Mouse (Mus musculus) intestine, embryonic 15.5 days (tissue): ENCODE data around the gene Hmcn2. TPM values are rescaled to one million over a fixed set of nuclear protein-coding genes. Genes with fewer than 3 reads are reported as not detected.

Experiments used
- ATAC-seq: fragments of 200-750 bp; cut with Nextera tagmentation; 2 replicates; pipeline ENCODE4 v1.8.0; 2017; ENCODE audit warnings: moderate TSS enrichment, moderate library complexity
- H3K27ac ChIP-seq: fragments of 300-500 bp; sonication (generic); 2 replicates; pipeline ENCODE4 v1.5.1; 2015; ENCODE audit warnings: mild to moderate bottlenecking, inconsistent platforms
- H3K27me3 ChIP-seq: fragments of 300-500 bp; sonication (generic); replicated peaks from 2 replicates; pipeline ENCODE4 v1.6.1; 2015; ENCODE audit warnings: inconsistent platforms
- H3K36me3 ChIP-seq: fragments of 300-500 bp; sonication (generic); 2 replicates; pipeline ENCODE4 v1.6.1; 2015; ENCODE audit warnings: inconsistent platforms
- H3K4me1 ChIP-seq: fragments of 300-500 bp; sonication (generic); replicated peaks from 2 replicates; pipeline ENCODE4 v1.6.1; 2015; ENCODE audit warnings: inconsistent platforms
- H3K4me2 ChIP-seq: fragments of 300-500 bp; sonication (generic); replicated peaks from 2 replicates; pipeline ENCODE4 v1.6.1; 2015; ENCODE audit warnings: mild to moderate bottlenecking, inconsistent platforms
- H3K4me3 ChIP-seq: fragments of 300-500 bp; sonication (generic); replicated peaks from 2 replicates; pipeline ENCODE4 v1.5.1; 2015; ENCODE audit warnings: inconsistent platforms
- H3K9ac ChIP-seq: fragments of 300-500 bp; sonication (generic); 2 replicates; pipeline ENCODE4 v1.6.1; 2015; ENCODE audit warnings: inconsistent platforms
- H3K9me3 ChIP-seq: fragments of 300-500 bp; sonication (generic); 2 replicates; pipeline ENCODE4 v1.6.1; 2016; ENCODE audit warnings: inconsistent platforms
- WGBS: fragments of 180-500 bp; shearing (Covaris S2); methylation state at CpG from one replicate; pipeline ENCODE4 v1.1.7; 2015; 5-methylcytosine and 5-hydroxymethylcytosine counted together
- polyA plus RNA-seq: library from polyadenylated mRNA; unstranded; fragments of >200 nt; fragmentation: Nextera tagmentation; extraction: Ambion mirVana; gene quantifications from 2 replicates; pipeline ENCODE4 v1.2.1, GENCODE M21; 2015

The Hmcn2 gene
- polyA plus RNA-seq, 1 experiment from 2014 or later: 3.3 TPM

DNA sequence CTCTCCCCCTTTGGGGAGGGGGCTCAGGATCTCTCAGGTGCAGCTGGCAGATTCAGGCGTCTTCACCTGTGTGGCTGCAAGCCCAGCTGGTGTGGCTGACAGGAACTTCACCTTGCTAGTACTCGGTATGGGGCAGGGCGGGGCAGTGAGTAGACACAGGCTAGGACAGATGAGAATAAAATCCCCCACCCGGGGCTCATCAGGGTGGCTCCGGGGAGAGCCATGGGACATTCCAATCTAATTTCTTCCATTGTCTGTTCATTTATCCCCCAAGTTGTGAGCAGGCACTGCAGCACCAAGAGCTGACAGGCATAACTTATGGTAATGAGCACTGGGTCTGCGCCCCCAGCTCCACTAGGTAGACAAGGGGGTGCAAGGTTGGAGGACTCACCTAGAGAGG is 108.4 kb downstream of the Hmcn2 start:
- Histone ChIP-seq H3K4me2 (no peak overlapping the region), H3K4me3 (no peak overlapping the region), H3K36me3 (no peaks in the 10 kb centered on the region), H3K9me3 (no peaks in the 10 kb centered on the region), H3K27ac (no peak overlapping the region), H3K27me3 (no peaks in the 10 kb centered on the region), H3K4me1 (no peaks in the 10 kb centered on the region), H3K9ac (no peak overlapping the region)
- no peak for ATAC-seq
- WGBS: 52% methylated on average over 6 of the region's 6 CpGs

DNA sequence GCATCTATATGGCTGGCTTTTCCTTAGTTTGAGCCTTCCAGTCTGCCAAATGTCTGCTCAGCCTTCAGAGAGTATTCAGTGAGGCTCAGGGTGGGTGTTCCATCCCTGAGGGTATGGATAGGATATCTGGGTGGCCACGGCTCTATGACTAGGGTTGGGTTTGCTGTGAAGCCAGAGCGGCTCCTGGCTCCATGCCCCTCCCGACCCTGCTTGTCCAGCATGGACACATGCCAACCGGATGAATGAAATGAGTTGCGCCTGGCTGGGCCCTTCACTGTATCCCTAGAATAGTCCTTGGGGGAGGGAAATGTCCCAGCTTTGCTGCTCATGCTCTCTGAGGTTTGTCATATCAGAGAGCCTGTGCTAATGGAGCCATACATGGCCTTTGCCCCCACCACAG is 117.3 kb downstream of the Hmcn2 start:
- Histone ChIP-seq H3K4me2 (no peak overlapping the region), H3K4me3 (no peak overlapping the region), H3K27ac (no peak overlapping the region), H3K36me3 (no peaks in the 10 kb centered on the region), H3K27me3 (no peaks in the 10 kb centered on the region), H3K9ac (no peak overlapping the region), H3K4me1 (no peaks in the 10 kb centered on the region), H3K9me3 (no peaks in the 10 kb centered on the region)
- 78% methylated on average over 5 of the region's 5 CpGs for WGBS
- no peak for ATAC-seq

DNA sequence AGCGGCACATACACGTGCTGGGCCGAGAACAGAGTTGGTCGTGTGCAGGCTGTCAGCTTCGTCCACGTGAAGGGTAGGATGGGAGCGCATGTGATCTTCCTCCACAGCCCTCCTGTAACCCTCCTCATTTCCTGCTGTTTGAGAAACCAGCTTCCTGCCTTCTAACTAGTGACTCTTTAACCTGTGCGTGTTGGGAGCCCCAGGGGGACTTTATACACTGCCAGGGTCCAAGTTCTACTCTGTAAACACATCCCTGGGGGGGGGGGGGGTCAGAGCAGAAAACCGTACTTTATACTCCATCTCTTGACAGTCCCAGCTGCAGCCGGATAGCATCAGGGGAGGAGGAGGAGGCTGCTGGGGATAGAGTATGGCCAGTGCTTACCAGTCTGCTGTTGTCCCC is 120.5 kb downstream of the Hmcn2 start:
- H3K4me2 ChIP-seq: no peak overlapping the region
- no peak overlapping the region for H3K4me3 ChIP-seq
- H3K27ac ChIP-seq: no peak overlapping the region
- no peak for ATAC-seq
- no peaks in the 10 kb centered on the region for H3K9me3 ChIP-seq
- no peaks in the 10 kb centered on the region for H3K36me3 ChIP-seq
- no peaks in the 10 kb centered on the region for H3K27me3 ChIP-seq
- H3K9ac ChIP-seq: no peak overlapping the region
- 54% methylated on average over 10 of the region's 10 CpGs for WGBS
- no peaks in the 10 kb centered on the region for H3K4me1 ChIP-seq

DNA sequence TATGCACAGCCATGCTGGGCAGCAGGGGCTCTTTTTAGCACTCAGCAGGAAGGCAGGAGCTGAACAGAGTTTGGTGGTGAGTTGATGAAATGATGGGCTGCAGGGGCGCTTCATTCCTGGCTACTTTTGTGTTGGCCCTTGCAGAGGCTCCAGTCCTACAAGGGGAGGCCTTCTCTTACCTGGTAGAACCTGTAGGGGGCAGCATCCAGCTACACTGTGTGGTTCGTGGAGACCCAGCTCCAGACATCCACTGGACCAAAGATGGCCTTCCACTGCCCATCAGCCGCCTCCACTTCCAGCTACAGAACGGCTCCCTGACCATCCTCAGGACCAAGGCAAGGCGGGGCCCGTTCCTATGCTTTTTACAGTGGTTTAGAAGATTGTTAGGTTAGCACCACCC is 121.4 kb downstream of the Hmcn2 start:
- peak; percentile 56; the same call in 1 of the 2 replicates for ATAC-seq
- WGBS: 38% methylated on average over 6 of the region's 6 CpGs
- H3K4me3 ChIP-seq: no peak overlapping the region

DNA sequence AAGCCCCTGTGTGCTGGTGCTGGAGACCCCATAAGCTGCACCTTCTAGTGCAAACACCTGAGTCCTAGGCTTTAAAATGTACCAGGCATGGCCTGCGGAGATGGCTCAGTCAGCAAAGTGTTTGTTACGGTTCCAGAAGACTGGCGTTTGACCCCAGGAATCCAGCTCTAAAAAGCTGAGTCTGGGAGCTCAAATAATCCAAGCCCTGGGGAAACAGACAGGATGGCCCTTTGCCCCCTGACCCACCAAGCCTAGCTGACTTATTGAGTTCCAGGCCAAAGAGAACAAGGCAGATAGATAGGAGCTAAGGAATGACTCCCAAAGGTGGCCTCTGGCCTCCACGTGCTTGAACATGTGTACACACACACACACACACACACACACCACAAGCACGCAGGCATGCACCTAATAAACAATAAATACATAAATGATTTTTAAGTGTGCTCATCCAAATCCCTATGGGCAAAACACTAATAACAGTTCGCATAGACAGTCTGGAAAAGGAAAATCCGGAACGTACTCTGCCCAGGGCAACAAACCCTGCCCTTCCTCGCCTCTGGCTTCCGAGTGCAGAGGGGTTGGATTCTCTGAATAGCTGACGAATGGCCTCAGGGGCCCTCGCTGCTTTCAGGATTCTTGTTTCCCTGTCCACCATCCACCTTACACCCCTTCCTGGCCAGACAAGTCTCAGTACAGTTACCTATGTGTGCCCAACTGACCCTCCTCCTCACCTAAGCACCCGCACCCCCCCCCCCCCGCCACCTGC is 123.4 kb downstream of the Hmcn2 start:
- no peak overlapping the region for H3K4me2 ChIP-seq

More for the DNA sequence above, 121.4 kb downstream of the Hmcn2 start:
- Histone ChIP-seq H3K36me3 (no peaks in the 10 kb centered on the region), H3K9ac (no peak overlapping the region), H3K4me2 (no peak overlapping the region), H3K27me3 (no peaks in the 10 kb centered on the region), H3K9me3 (no peaks in the 10 kb centered on the region), H3K27ac (no peak overlapping the region), H3K4me1 (0 out of 2 replicates have a peak, but pooled peaks cover 2% of the 10 kb centered on the region)

DNA sequence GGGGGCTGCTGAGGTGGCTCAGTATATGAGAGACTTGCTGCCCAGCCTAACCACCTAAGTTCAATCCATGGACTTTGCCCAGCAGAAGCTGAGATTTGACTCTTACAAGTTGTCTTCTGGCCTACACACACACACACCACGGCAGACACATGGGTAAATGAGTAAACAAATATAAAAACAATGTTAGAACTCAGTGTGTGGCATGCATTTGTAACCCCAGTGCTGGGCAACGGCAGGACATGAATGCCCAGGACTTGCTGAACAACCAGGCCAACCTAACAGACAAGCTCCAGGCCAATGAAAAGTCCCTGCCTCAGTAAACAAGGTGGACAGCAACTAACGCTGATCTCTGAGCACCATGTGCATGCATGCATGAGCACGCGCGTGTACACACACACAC is 125.4 kb downstream of the Hmcn2 start:
- Histone ChIP-seq H3K4me1 (0 out of 2 replicates have a peak, but pooled peaks cover 5% of the 10 kb centered on the region), H3K27ac (no peak overlapping the region), H3K4me2 (no peak overlapping the region), H3K27me3 (no peaks in the 10 kb centered on the region), H3K36me3 (no peaks in the 10 kb centered on the region), H3K9me3 (no peaks in the 10 kb centered on the region), H3K4me3 (no peak overlapping the region), H3K9ac (no peak overlapping the region)
- WGBS: 73% methylated on average over 6 of the region's 6 CpGs
- ATAC-seq: no peak

More for the DNA sequence above, 123.4 kb downstream of the Hmcn2 start:
- no peak for ATAC-seq
- 0 out of 2 replicates have a peak, but pooled peaks cover 5% of the 10 kb centered on the region for H3K4me1 ChIP-seq
- H3K27me3 ChIP-seq: no peaks in the 10 kb centered on the region
- no peak overlapping the region for H3K4me3 ChIP-seq
- H3K27ac ChIP-seq: no peak overlapping the region
- WGBS: 64% methylated on average over 14 of the region's 14 CpGs
- no peak overlapping the region for H3K9ac ChIP-seq
- no peaks in the 10 kb centered on the region for H3K36me3 ChIP-seq
- no peaks in the 10 kb centered on the region for H3K9me3 ChIP-seq

DNA sequence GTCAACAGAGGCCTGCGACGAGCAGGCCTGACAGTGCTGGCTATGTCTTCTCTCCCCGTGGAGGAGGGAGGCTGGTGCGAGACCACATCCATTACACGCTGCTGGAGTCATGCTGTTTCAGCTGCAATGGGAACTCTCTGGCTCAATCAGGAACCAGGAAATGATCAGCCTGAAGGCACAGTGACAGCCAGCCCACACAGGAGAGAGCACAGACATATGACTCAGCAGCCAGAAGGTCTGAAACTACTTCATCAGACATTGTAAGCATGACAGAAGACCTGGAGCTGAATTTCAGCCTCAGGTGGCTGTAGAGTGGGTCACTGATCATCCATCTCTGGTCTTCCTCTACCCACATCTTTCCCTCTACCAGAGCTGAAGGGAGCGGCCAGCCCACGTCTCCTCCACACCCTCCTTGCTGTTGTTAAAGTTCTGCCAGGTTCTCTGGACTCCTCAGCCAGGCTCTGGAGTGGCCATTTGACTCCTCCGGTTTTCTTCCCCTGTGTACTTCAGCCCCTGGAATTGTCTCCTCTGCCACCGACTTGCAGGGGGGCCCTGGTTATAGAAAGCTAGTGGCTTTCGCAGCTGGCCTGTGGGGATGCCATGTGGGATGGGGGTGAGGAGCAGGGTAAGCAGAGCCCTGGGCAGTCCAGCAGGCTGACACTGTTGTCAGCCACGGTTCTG is 128.4 kb downstream of the Hmcn2 start:
- peak; percentile 81 for ATAC-seq
- H3K4me1 ChIP-seq: 0 out of 2 replicates have a peak, but pooled peaks cover 5% of the 10 kb centered on the region
- WGBS: 64% methylated on average over 11 of the region's 11 CpGs
- H3K4me2 ChIP-seq: no peak overlapping the region
- no peaks in the 10 kb centered on the region for H3K9me3 ChIP-seq
- no peaks in the 10 kb centered on the region for H3K36me3 ChIP-seq
- no peak overlapping the region for H3K4me3 ChIP-seq
- H3K27ac ChIP-seq: 0 out of 2 replicates have a peak overlapping the region, but pooled peaks have one; percentile 9
- H3K9ac ChIP-seq: no peak overlapping the region
- no peaks in the 10 kb centered on the region for H3K27me3 ChIP-seq

DNA sequence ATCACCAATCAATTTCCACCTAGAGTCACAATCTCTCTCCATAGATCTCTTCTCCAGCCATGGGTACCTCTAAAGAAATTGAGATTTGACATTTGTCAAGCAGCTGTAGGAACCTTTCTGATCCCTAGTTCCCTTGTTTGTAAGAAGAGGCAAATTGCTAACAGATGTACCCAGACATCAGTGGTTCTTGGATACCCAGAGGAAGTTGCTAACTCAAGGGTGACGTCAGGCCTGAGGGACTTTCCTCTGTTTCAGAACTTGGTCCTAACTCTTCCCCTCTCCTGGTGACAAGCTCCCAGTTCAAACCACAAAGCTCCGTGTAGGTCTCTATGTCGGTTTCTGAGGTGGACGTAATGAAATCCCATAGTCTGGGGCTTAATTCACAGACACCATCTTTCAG is 131.8 kb downstream of the Hmcn2 start:
- no peak for ATAC-seq
- Histone ChIP-seq H3K4me1 (peaks cover 13% of the 10 kb centered on the region; the same call in 1 of the 2 replicates), H3K4me3 (no peak overlapping the region), H3K9ac (no peak overlapping the region), H3K27ac (no peak overlapping the region), H3K9me3 (no peaks in the 10 kb centered on the region), H3K27me3 (no peaks in the 10 kb centered on the region), H3K4me2 (no peak overlapping the region), H3K36me3 (no peaks in the 10 kb centered on the region)
- 75% methylated on average over 4 of the region's 4 CpGs for WGBS

DNA sequence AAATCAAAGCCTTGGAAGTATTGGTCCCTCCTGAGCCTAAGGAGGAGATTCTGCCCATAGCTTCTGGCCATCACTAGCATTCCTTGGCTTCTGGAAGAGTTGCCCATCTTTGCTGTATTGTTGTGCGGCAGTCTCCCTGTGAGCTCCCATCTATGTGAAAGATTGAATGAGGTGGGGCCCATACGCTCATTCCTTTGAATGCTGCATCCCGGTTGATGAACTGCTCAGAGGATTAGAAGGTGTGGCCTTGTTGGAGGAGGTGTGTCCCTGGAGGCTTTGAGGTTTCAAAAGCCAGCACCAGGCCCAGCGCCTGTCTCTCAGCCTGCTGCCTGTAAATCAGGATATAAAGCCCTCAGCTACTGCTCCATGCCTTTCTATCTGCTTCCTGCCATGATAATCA is 132.2 kb downstream of the Hmcn2 start:
- Histone ChIP-seq H3K27me3 (no peaks in the 10 kb centered on the region), H3K4me2 (no peak overlapping the region), H3K9ac (no peak overlapping the region), H3K27ac (no peak overlapping the region), H3K4me3 (no peak overlapping the region), H3K36me3 (no peaks in the 10 kb centered on the region), H3K9me3 (no peaks in the 10 kb centered on the region), H3K4me1 (peaks cover 13% of the 10 kb centered on the region)
- WGBS: 57% methylated on average over 4 of the region's 4 CpGs
- no peak for ATAC-seq

DNA sequence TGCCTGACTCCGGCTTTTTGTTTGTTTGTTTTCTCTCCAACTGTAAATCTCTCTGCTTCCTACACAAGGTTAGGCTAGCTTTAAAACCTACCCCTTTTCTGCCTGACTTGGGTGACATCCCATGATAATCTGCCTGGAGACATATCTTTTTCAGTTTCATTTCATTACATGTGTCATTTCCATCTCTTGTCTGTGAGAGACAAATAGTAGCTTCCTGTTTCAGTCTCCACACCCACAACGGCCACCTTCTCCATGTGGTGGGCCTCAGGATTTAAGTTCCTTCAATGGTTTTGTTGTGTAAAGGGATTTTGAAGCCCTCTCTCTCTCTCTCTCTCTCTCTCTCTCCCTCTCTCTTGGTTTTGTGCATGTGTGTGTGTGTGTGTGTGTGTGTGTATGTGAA is 133.3 kb downstream of the Hmcn2 start:
- H3K27me3 ChIP-seq: no peaks in the 10 kb centered on the region
- H3K36me3 ChIP-seq: no peaks in the 10 kb centered on the region
- H3K4me1 ChIP-seq: peaks cover 18% of the 10 kb centered on the region
- no peak overlapping the region for H3K27ac ChIP-seq
- ATAC-seq: no peak
- 74% methylated on average over 2 of the region's 2 CpGs for WGBS
- H3K9ac ChIP-seq: no peak overlapping the region
- H3K9me3 ChIP-seq: no peaks in the 10 kb centered on the region
- H3K4me2 ChIP-seq: no peak overlapping the region
- H3K4me3 ChIP-seq: no peak overlapping the region

DNA sequence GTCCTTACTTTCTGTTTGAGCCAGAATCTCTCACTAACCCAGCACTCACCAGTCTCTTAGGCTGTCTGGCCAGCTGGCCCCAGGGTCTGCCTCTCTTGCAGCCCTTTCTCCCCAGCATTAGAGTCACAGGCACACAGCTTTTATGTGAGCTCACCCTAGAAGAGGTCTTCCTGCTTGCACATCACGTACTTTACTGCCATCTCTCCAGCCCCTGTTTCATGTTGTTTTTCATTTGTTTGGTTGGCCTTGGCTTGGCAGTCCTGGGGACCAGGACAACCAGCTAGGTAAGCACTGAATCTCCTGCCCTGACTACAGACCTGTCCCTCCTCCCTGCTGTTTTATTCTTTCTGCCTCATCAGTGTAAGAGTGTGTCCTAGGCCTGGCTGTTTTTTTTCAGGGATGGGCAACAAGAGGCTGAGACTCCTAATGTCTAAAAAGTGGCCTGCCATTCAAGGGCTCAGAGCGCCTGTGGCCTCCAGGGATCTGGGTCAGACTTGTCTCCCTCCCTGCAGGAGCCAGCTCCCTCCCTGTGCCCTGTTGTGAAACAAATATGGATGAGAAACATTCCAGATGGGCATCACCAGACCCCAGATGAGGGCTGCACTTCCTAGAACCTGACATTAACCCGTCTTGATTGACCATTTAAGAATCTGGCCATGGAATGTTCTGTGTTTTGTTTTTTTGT is 134.7 kb downstream of the Hmcn2 start:
- Histone ChIP-seq H3K27me3 (no peaks in the 10 kb centered on the region), H3K9me3 (no peaks in the 10 kb centered on the region), H3K36me3 (no peaks in the 10 kb centered on the region), H3K27ac (peak overlapping the region; percentile 30), H3K4me3 (no peak overlapping the region), H3K9ac (no peak overlapping the region), H3K4me2 (no peak overlapping the region), H3K4me1 (peaks cover 30% of the 10 kb centered on the region)
- no peak for ATAC-seq
- WGBS: 58% methylated on average over 3 of the region's 3 CpGs

DNA sequence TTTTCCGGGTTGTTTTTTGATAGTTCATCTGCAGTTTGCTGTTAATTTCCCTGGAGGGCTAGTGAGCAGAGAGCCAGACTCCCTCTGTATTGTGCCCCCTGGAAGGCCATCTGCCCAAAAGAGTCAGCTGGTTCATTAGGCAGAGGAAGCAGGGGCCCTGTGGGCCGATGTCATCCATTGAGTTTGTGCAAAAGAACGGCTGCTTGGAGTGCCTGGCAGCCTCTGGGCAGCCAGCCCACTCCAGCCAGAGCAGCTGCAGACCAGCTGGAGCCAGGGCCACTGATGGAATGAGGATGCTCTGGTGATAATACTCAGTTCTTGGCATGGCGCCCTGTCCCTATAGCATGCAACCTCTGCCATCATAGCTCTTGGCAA is 135.2 kb downstream of the Hmcn2 start:
- Histone ChIP-seq H3K36me3 (no peaks in the 10 kb centered on the region), H3K27ac (peak overlapping the region; percentile 30; the same call in 1 of the 2 replicates), H3K9ac (no peak overlapping the region), H3K4me1 (peaks cover 36% of the 10 kb centered on the region), H3K4me2 (no peak overlapping the region), H3K27me3 (no peaks in the 10 kb centered on the region), H3K9me3 (no peaks in the 10 kb centered on the region), H3K4me3 (no peak overlapping the region)
- ATAC-seq: peak; percentile 43; the same call in 1 of the 2 replicates
- whole genome bisulfite sequencing: 43% methylated on average over 4 of the region's 4 CpGs
